26 mouse cellular contexts compared by ENCODE assay signal in the genomic region with DNA sequence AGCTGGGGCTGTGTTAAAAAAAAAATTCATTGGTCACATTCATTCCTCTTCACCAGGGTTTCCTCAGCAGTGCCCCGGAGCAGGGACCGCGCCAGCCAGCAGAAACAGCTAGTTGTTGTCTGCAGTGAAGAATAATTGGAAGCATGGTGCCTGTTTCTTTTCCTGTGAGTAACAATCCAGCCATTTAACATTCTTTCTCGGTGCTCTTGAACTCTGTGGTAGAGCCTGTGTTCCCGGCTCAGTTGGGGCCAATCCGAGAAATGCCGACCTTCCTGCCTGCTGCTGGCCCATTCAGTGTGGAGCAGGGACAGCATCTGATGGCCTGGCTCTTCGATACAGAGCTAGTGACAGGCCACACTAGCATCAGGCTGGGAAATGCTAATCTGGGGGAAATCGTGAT.
DNase-seq lines count a peak whose midpoint lies in the region; ATAC-seq and TF ChIP-seq lines count a peak whose summit lies in the region.
"Had no signal": no experiment of that assay in that cellular context is flagged by ENCODE, and none has a peak within 500 bp of the region (broad histone marks: within the 10 kb centered on the region; RNA-seq: fewer than 3 reads in every experiment).

No protein-coding gene starts in this region.

- WGBS in cerebellum, adult 2 months = 52% methylated on average over 9 of the region's 9 CpGs
- 51% methylated on average over 9 of the region's 9 CpGs for WGBS in midbrain, postnatal 0 days
- WGBS in midbrain, embryonic 14.5 days = 71% methylated on average over 9 of the region's 9 CpGs
- 62% methylated on average over 9 of the region's 9 CpGs for WGBS in intestine, postnatal 0 days

- ATAC-seq in midbrain, postnatal 0 days (ENCODE audit: low FRiP score) = no peak
- ATAC-seq in midbrain, embryonic 14.5 days (ENCODE audit: low FRiP score, low TSS enrichment) = no peak
- no peak for ATAC-seq in intestine, postnatal 0 days
- ATAC-seq: intestine, embryonic 15.5 days; liver, embryonic 12.5 days had no signal

- 0 out of 2 replicates have a peak overlapping the region, but pooled peaks have one; percentile 30 for H3K27ac ChIP-seq in cerebellum, adult 2 months (ENCODE audit: insufficient read depth, low read length)
- H3K27ac ChIP-seq in midbrain, postnatal 0 days (ENCODE audit: low read depth, low read length) = no peak overlapping the region
- H3K27ac ChIP-seq in midbrain, embryonic 14.5 days (replicated peaks; ENCODE audit: low read depth, low read length) = no peak overlapping the region
- no peak overlapping the region for H3K27ac ChIP-seq in intestine, postnatal 0 days (ENCODE audit: low read depth, low read length)
- H3K27ac ChIP-seq: embryonic facial prominence, embryonic 13.5 days; gastrocnemius, adult 2 months; heart, embryonic 15.5 days; hindbrain, embryonic 15.5 days; intestine, embryonic 15.5 days; liver, embryonic 12.5 days; stomach, postnatal 0 days had no signal

- TF ChIP-seq CTCF in cerebellum, adult 2 months (IDR thresholded peaks at IDR 0.05; ENCODE audit: borderline replicate concordance, insufficient read depth, low read depth, low read length) = no peak
- no peak for TF ChIP-seq CTCF in midbrain, postnatal 0 days (IDR thresholded peaks at IDR 0.05)
- no peak for TF ChIP-seq CTCF in brain, embryonic 14.5 days (IDR thresholded peaks at IDR 0.05; ENCODE audit: borderline replicate concordance, extremely low read depth, insufficient read depth, insufficient read length)
- TF ChIP-seq CTCF in intestine, postnatal 0 days (IDR thresholded peaks at IDR 0.05; ENCODE audit: low read depth) = no peak

- no peak overlapping the region for H3K9ac ChIP-seq in midbrain, postnatal 0 days (replicated peaks; ENCODE audit: low read length, poor library complexity, severe bottlenecking)
- no peak overlapping the region for H3K9ac ChIP-seq in midbrain, embryonic 14.5 days (replicated peaks; ENCODE audit: low read length)
- no peak overlapping the region for H3K9ac ChIP-seq in intestine, postnatal 0 days (ENCODE audit: low read depth, low read length)
- H3K9ac ChIP-seq: embryonic facial prominence, embryonic 13.5 days; heart, embryonic 15.5 days; hindbrain, embryonic 15.5 days; intestine, embryonic 15.5 days; limb, embryonic 13.5 days; liver, embryonic 12.5 days had no signal

- no peaks in the 10 kb centered on the region for H3K4me1 ChIP-seq in cerebellum, adult 2 months (ENCODE audit: control insufficient read depth, insufficient read depth, low read length)
- no peaks in the 10 kb centered on the region for H3K4me1 ChIP-seq in midbrain, postnatal 0 days (ENCODE audit: insufficient read depth, low read length)
- H3K4me1 ChIP-seq in midbrain, embryonic 14.5 days (ENCODE audit: control insufficient read depth, insufficient read depth, low read length) = no peaks in the 10 kb centered on the region
- H3K4me1 ChIP-seq in intestine, postnatal 0 days (replicated peaks; ENCODE audit: control insufficient read depth, insufficient read depth, low read length) = no peaks in the 10 kb centered on the region
- H3K4me1 ChIP-seq: heart, embryonic 15.5 days; hindbrain, embryonic 15.5 days; intestine, embryonic 15.5 days; limb, embryonic 13.5 days; liver, embryonic 12.5 days had no signal

- peak in 1 of 2 experiments; percentile 30 for DNase-seq in cerebellum, adult 2 months
- DNase-seq in cerebellum, postnatal 36 days = no peak
- DNase-seq in heart, adult 11 months = peak; percentile 64
- no peak for DNase-seq in heart, postnatal 36 days
- peak; percentile 21 for DNase-seq in midbrain, postnatal 0 days (ENCODE audit: low spot score)
- DNase-seq in midbrain, embryonic 14.5 days = no peak
- DNase-seq in brain, embryonic 14.5 days (ENCODE audit: low read depth) = peak; percentile 42
- DNase-seq: adrenal gland, postnatal 10 days; cerebellum, adult 11 months; cerebellum, postnatal 14 days; gastrocnemius, adult 2 months; heart, postnatal 4 days; kidney, postnatal 25 days; lung, adult 18-20 months; lung, postnatal 10 days; thymus, adult 2 months; thymus, postnatal 4 days had no signal

- no peaks in the 10 kb centered on the region for H3K36me3 ChIP-seq in midbrain, postnatal 0 days (ENCODE audit: insufficient read depth, low read length)
- no peaks in the 10 kb centered on the region for H3K36me3 ChIP-seq in midbrain, embryonic 14.5 days (ENCODE audit: control insufficient read depth, insufficient read depth, low read length)
- H3K36me3 ChIP-seq in intestine, postnatal 0 days (ENCODE audit: control insufficient read depth, insufficient read depth) = no peaks in the 10 kb centered on the region
- H3K36me3 ChIP-seq: embryonic facial prominence, embryonic 13.5 days; heart, embryonic 15.5 days; hindbrain, embryonic 15.5 days; intestine, embryonic 15.5 days; limb, embryonic 13.5 days; liver, embryonic 12.5 days had no signal

- no peak for TF ChIP-seq POLR2A in cerebellum, adult 2 months (IDR thresholded peaks at IDR 0.05; ENCODE audit: borderline replicate concordance, insufficient read depth, low read length)
- TF ChIP-seq POLR2A in brain, embryonic 14.5 days (IDR thresholded peaks at IDR 0.05; ENCODE audit: borderline replicate concordance, extremely low read depth, insufficient read depth, insufficient read length, poor library complexity, severe bottlenecking) = no peak

- H3K4me3 ChIP-seq in cerebellum, adult 2 months (replicated peaks; ENCODE audit: insufficient read depth, low read depth, low read length) = no peak overlapping the region
- no peak overlapping the region for H3K4me3 ChIP-seq in midbrain, postnatal 0 days (ENCODE audit: low read depth, low read length)
- H3K4me3 ChIP-seq in midbrain, embryonic 14.5 days (replicated peaks; ENCODE audit: low read depth, low read length) = no peak overlapping the region
- H3K4me3 ChIP-seq in intestine, postnatal 0 days (ENCODE audit: low read depth, low read length) = no peak overlapping the region
- H3K4me3 ChIP-seq: embryonic facial prominence, embryonic 13.5 days; gastrocnemius, adult 2 months; heart, embryonic 15.5 days; hindbrain, embryonic 15.5 days; intestine, embryonic 15.5 days; limb, embryonic 13.5 days; liver, embryonic 12.5 days had no signal

- H3K27me3 ChIP-seq in cerebellum, adult 2 months (ENCODE audit: control insufficient read depth, insufficient read depth, low read length) = no peaks in the 10 kb centered on the region
- H3K27me3 ChIP-seq in midbrain, postnatal 0 days (ENCODE audit: insufficient read depth, low read length) = no peaks in the 10 kb centered on the region
- no peaks in the 10 kb centered on the region for H3K27me3 ChIP-seq in midbrain, embryonic 14.5 days (ENCODE audit: control insufficient read depth, insufficient read depth, low read length)
- no peaks in the 10 kb centered on the region for H3K27me3 ChIP-seq in intestine, postnatal 0 days (replicated peaks; ENCODE audit: control insufficient read depth, insufficient read depth, low read length)
- H3K27me3 ChIP-seq: embryonic facial prominence, embryonic 13.5 days; heart, embryonic 15.5 days; hindbrain, embryonic 15.5 days; intestine, embryonic 15.5 days; limb, embryonic 13.5 days had no signal

- H3K4me2 ChIP-seq in midbrain, postnatal 0 days (ENCODE audit: low read depth, low read length, poor library complexity, severe bottlenecking) = no peak overlapping the region
- H3K4me2 ChIP-seq in midbrain, embryonic 14.5 days (ENCODE audit: low read length) = no peak overlapping the region
- no peak overlapping the region for H3K4me2 ChIP-seq in intestine, postnatal 0 days (replicated peaks; ENCODE audit: low read depth)
- H3K4me2 ChIP-seq: embryonic facial prominence, embryonic 13.5 days; heart, embryonic 15.5 days; hindbrain, embryonic 15.5 days; intestine, embryonic 15.5 days; limb, embryonic 13.5 days; liver, embryonic 12.5 days; midbrain, embryonic 11.5 days had no signal

- intact Hi-C loops in heart, postnatal 36 days (cut with DNase I) = no loop called here

- H3K9me3 ChIP-seq in midbrain, postnatal 0 days (ENCODE audit: low read length) = no peaks in the 10 kb centered on the region
- no peaks in the 10 kb centered on the region for H3K9me3 ChIP-seq in midbrain, embryonic 14.5 days (ENCODE audit: control insufficient read depth, low read length)
- H3K9me3 ChIP-seq in intestine, postnatal 0 days (ENCODE audit: control insufficient read depth) = no peaks in the 10 kb centered on the region
- H3K9me3 ChIP-seq: embryonic facial prominence, embryonic 13.5 days; heart, embryonic 15.5 days; hindbrain, embryonic 15.5 days; intestine, embryonic 15.5 days; limb, embryonic 13.5 days; liver, embryonic 12.5 days had no signal

Comparison
In these comparisons a context has a peak if more than half of its experiments do, and no peak if none do; other contexts are left out.
1. DNase-seq: peak in heart, adult 11 months (single experiment), midbrain, postnatal 0 days (single experiment) and brain, embryonic 14.5 days (single experiment); none in cerebellum, postnatal 36 days (0 of 2), heart, postnatal 36 days (0 of 2) and midbrain, embryonic 14.5 days (single experiment).